Mouse (Mus musculus): ENCODE results near the gene Dido1. TPM values are rescaled to one million over a fixed set of nuclear protein-coding genes. Genes with fewer than 3 reads are reported as not detected.
A peak's percentile ranks its signal among the peaks of the same experiment; 100 is the strongest.

The Dido1 gene
- total RNA-seq, 2 experiments from 2014 or later = 14.6 to 16.2 TPM

GRCm38 (mm10) chr2:180684031-180684430 is 25.8 kb downstream of the Dido1 start:
- no peak for DNase-seq

DNA sequence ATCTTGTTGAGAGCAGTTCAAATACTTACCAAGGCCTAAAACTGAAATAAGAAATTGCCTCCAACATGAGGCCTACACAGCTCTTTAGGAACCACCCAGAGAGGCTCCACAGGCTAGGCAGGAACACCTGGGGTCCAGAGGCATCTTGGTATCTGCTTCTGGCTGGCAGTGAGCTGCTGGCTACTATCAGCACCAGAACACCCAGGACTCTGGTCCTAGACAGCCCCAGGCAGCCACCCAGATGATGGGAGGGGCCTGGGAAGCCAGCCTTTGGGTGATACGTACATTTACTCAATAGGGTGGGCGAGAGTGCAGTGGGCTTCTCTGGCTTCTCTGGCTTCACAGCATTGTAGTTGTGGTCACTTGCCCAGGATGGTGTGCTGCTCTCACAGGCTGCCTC is 26.3 kb downstream of the Dido1 start:
- no peak for DNase-seq

- no peak for DNase-seq
Measured at GRCm38 (mm10) chr2:180681225-180681624, 28.6 kb downstream of the Dido1 start.

- DNase-seq = peak; percentile 45
Measured at GRCm38 (mm10) chr2:180678609-180679140, 31.1 kb downstream of the Dido1 start.

GRCm38 (mm10) chr2:180676706-180677105 is 33.1 kb downstream of the Dido1 start:
- no peak for DNase-seq

GRCm38 (mm10) chr2:180662008-180662407 is 47.8 kb downstream of the Dido1 start:
- DNase-seq = no peak

- DNase-seq = no peak
Measured at GRCm38 (mm10) chr2:180660521-180660920, 49.3 kb downstream of the Dido1 start.

DNA sequence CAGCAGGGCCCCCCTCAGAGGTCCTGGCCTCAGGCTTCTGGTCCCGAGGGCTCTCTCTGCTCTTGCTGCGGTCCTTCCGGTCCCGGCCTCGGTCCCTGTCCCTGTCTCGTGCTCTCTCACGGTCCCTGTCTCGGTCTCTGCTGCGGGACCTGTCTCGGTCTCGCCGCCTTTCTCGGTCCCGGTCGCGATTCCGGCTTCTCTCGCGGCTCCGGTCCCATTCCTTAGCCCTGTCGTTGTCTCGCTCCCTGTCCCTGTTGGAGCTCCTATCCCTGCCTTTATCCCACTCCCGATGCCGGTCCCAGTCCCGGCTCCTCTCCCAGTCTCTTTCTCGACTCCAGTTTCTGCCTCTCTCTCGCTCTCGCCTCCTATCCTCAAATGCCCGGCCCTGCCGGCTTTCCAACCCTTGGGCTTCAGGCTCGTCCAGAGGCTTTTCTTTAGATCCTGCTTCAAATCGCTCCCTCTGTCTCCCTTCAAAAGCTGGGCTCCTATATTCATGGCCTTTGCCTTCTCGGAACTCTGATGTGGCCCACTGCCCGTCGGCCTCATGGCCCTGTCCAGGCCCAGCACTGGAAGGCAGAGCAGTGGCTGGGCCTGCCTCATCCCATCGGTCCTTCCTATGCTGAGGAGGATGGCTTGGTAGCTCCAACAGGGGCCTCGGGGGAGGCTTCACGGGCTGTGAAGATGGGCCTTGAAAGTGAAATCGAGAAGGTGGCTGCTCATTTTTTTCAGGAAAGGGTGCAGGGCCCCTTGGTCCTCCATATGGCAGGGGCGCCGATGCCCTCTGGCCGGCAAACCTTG is 50.2 kb downstream of the Dido1 start:
- no peak for DNase-seq

DNA sequence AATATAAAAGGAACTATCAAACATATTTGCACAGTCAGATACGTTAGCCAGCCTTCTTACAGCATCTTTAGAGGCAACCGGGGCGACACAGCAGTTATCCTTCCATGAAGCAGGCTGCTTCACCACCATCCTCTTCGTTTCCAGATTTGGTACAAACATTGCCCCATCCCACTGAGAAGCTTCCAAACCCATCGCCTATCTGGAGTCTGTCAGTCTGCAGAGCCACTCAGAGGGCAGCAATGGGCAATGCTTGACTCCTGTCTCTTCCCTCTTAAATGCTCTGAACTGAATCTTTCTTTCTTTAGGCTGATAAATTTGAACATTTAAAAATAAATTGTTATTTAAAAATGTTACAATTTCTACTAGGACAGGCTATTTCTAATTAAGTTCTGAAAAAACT is 51.4 kb downstream of the Dido1 start:
- DNase-seq = no peak

DNA sequence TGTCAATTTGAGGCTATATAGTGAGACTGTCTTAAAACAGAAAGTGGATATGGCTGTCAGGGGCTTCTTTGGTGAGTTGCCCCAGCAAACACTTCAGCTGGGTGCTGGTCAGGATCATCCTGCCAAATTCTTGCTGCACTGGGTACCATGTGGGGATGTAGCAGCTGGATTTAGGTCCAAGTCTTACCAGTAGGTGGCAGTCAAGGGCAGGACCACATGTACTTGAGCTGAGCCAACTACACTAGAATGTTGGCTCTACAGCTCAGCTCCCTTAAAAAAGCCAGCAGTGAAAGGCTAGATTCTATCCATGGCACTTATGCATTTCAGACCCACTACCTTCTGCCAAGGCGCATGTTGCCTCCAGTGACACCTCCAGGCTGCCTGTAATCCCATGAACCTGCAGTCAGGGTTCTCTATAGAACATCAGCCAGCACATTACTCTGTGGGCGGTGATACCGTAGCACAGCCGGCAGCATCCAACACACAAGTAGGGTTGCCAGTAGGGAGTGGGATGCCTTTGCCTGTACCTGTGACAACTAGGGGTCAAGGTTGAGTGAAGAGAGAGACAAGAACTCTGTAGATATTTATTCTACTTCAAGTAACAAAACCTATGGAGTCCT is 52.3 kb downstream of the Dido1 start:
- peak; percentile 51 for DNase-seq

GRCm38 (mm10) chr2:180655150-180655549 is 54.6 kb downstream of the Dido1 start:
- no peak for DNase-seq

GRCm38 (mm10) chr2:180654666-180655065 is 55.1 kb downstream of the Dido1 start:
- DNase-seq = no peak

- no peak for DNase-seq
Measured at GRCm38 (mm10) chr2:180646841-180647240, 63.0 kb downstream of the Dido1 start.

DNA sequence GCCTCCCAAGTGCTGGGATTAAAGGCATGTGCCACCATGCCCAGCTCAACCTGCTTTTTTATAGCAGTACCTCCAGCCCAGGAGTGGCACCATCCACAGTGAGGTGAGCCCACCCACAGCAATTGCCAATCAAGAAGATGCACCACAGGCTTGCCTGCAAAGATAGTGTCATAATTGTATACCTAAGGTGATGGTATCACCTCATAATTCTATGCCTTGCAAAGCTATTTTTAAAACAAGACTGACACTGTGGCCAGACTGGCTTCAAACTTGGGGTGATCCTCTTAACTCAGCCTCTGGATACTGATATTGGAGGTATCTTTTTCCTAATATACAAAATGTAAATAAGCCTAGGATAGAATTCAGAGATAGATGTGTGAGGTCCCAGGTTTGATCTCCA is 66.2 kb downstream of the Dido1 start:
- DNase-seq = no peak

GRCm38 (mm10) chr2:180642555-180643260 is 67.1 kb downstream of the Dido1 start, which contains the start of gene Tcfl5:
TSS of gene Tcfl5 (minus strand) at chr2:180642708.
- no peak for DNase-seq

DNA sequence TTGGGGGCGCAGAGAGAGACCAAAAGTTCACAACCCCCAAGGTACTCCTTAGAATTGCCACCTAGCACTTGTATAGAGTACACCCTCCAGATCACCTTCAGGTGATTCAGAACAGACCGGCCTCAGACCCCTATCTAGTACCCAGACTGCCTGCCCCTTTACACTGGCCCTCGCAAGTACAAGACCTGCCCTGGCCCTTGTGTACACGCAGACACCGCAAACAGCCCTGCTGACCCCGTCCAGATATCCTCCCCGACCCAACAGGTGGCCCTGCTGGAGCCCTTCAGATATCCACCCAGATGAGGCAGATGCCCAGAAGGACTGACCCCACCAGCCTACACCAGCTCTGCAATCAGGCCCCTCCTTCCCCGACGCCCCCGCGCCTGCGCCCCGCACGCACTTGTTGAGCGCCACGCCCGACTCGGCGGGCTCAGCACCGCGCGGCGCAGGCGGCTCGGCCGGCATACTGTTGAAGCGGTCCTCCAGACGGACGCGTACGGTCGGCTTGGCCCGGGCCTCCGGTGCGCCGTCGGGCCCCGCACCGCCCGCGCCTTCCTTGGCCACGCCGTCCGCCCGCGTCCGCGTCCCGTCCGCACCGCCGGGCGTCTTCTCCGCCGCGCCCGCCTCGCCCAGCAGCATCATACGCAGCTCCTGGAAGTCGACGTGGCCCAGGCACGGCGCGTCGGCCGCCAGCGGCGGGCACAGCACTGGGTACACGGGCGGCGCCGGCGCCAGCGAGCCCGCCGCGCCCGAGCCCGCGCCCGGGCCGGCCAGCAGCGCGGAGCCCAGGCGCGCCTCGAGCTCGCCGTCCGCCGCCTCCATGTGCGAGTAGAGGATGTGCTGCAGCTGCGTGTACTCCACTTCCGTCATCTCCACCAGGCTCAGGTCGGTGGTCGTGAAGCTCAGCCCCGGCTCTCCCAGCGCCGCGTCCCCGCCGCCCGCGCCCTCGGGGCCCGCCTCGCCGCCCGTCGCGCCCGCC is 67.9 kb downstream of the Dido1 start:
- no peak for DNase-seq

DNA sequence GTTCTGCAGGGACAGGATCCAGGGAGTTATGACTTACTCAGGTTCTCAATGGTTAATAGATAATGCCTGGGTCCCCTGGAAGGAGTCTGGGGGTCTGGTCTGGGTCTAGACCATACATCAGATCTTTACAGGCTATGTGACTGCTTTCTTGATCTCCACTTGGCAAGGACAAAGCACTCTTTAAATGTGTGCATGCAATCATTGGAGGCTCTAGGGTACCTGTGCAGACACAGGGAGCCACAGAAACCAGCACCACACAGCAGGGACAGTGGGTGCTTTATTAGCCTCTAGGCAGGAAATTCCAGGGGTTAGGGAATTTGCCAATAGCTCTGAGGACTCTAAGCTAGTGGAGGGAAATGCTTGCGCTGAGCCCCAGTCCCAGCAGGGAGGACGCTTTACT is 97.9 kb downstream of the Dido1 start:
- DNase-seq = no peak

DNA sequence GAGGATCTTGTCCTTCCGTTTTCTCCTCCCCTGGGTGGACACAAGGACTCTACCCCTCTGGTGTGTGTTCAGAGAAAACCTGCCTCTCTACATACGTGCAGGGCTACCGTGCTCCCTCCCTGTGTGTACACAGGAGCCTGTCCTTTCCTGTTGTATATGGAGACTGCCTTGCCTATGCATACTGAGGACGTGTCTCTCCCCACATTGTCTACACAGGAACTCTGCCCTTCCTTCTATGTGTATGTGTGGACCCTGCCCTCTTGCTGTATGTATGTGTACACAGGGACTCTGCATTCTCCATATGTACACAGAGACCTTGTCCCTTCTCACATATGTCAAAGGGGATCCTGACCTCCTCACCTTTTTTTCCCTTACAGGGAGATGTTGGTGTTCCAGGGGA is 99.5 kb downstream of the Dido1 start:
- DNase-seq = no peak

All from gastrocnemius, postnatal 25 days (tissue).